Mouse (Mus musculus): ENCODE data around the gene Clec4e. TPM values are rescaled to one million over a fixed set of nuclear protein-coding genes. Genes with fewer than 3 reads are reported as not detected.
"Not testable (repeated sequence)": the region's sequence is repeated elsewhere in the genome, so short reads cannot be mapped to it uniquely, and the experiment has no call there.

The Clec4e gene
- total RNA-seq (2021), result under 1 TPM; 0.14 to 0.23 TPM
- long read RNA-seq, experiment 1, result 0 reads
- long read RNA-seq, experiment 2, result 0 reads

- DNase-seq (ENCODE audit: low spot score in 2 of 2), result no peak
Observed at GRCm38 (mm10) chr6:123289753-123290152, at the start of gene Clec4e. Gene Clec4e, minus strand, starts transcription at chr6:123289870.

GRCm38 (mm10) chr6:123332503-123332902 lies 42.8 kb upstream of the Clec4e start:
- DNase-seq (ENCODE audit: low spot score in 2 of 2), result no peak

- DNase-seq (ENCODE audit: low spot score in 2 of 2), result no peak
Observed at GRCm38 (mm10) chr6:123308033-123308432, 18.4 kb upstream of the Clec4e start, which contains the start of gene Vmn2r19. Gene Vmn2r19, plus strand, starts transcription at chr6:123308333.

- DNase-seq (ENCODE audit: low spot score in 2 of 2), result not testable (repeated sequence)
Observed at GRCm38 (mm10) chr6:123306315-123306714, 16.6 kb upstream of the Clec4e start.

- DNase-seq (ENCODE audit: low spot score in 2 of 2), result no peak
Observed at GRCm38 (mm10) chr6:123296687-123297086, 7.0 kb upstream of the Clec4e start.

GRCm38 (mm10) chr6:123293509-123293908 lies 3.8 kb upstream of the Clec4e start:
- DNase-seq (ENCODE audit: low spot score in 2 of 2), result not testable (repeated sequence)

GRCm38 (mm10) chr6:123292751-123293400 lies 3.2 kb upstream of the Clec4e start:
- no peak for DNase-seq (ENCODE audit: low spot score in 2 of 2)

- no peak for DNase-seq (ENCODE audit: low spot score in 2 of 2)
Observed at GRCm38 (mm10) chr6:123288931-123289330, 739 bp downstream of the Clec4e start.

- DNase-seq (ENCODE audit: low spot score in 2 of 2), result no peak
Observed at GRCm38 (mm10) chr6:123286311-123286710, 3.4 kb downstream of the Clec4e start.

- DNase-seq (ENCODE audit: low spot score in 2 of 2), result no peak
Observed at GRCm38 (mm10) chr6:123279443-123279842, 10.2 kb downstream of the Clec4e start.

- no peak for DNase-seq (ENCODE audit: low spot score in 2 of 2)
Observed at GRCm38 (mm10) chr6:123266945-123267344, 22.7 kb downstream of the Clec4e start.

- no peak for DNase-seq (ENCODE audit: low spot score in 2 of 2)
Observed at GRCm38 (mm10) chr6:123265809-123266208, 23.9 kb downstream of the Clec4e start.

- DNase-seq (ENCODE audit: low spot score in 2 of 2), result no peak
Observed at GRCm38 (mm10) chr6:123264194-123264593, 25.5 kb downstream of the Clec4e start.

- DNase-seq (ENCODE audit: low spot score in 2 of 2), result no peak
Observed at GRCm38 (mm10) chr6:123261555-123262161, 28.0 kb downstream of the Clec4e start, which contains the start of gene Clec4d. Gene Clec4d, plus strand, starts transcription at chr6:123262111.

GRCm38 (mm10) chr6:123260868-123261267 lies 28.8 kb downstream of the Clec4e start:
- no peak for DNase-seq (ENCODE audit: low spot score in 2 of 2)

- DNase-seq (ENCODE audit: low spot score in 2 of 2), result no peak
Observed at GRCm38 (mm10) chr6:123259889-123260603, 29.6 kb downstream of the Clec4e start.

GRCm38 (mm10) chr6:123258946-123259345 lies 30.7 kb downstream of the Clec4e start:
- DNase-seq (ENCODE audit: low spot score in 2 of 2), result no peak

GRCm38 (mm10) chr6:123252735-123253134 lies 36.9 kb downstream of the Clec4e start:
- no peak for DNase-seq (ENCODE audit: low spot score in 2 of 2)

GRCm38 (mm10) chr6:123248862-123249261 lies 40.8 kb downstream of the Clec4e start:
- not testable (repeated sequence) for DNase-seq (ENCODE audit: low spot score in 2 of 2)

GRCm38 (mm10) chr6:123244201-123244600 lies 45.5 kb downstream of the Clec4e start:
- DNase-seq (ENCODE audit: low spot score in 2 of 2), result no peak

GRCm38 (mm10) chr6:123237582-123237981 lies 52.1 kb downstream of the Clec4e start:
- DNase-seq (ENCODE audit: low spot score in 2 of 2), result no peak

All from adrenal gland, postnatal 4 days (tissue).